Mouse (Mus musculus): ENCODE results near the gene Rcc1.

The Rcc1 gene

DNA sequence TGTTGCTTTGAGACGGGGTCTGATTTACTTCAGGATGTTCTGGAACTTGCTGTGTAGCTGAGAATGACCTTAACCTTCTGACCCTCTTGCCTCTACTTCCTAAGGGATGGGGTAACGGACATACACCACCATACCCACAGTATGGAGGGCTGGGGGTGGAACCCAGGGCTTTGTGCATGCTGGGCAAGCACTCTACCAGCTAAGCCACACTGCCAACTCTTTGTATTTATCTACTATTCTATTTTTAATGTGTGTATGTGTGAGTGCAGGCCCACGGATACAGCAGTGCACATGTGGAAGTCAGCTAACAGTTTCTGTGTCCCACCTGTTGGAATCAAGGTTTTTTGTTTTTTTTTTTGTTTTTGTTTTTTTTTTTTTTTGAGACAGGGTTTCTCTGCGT is 6.1 kb upstream of the Rcc1 start:
- no peak for DNase-seq (ENCODE audit: extremely low read depth, insufficient read length, low spot score)

DNA sequence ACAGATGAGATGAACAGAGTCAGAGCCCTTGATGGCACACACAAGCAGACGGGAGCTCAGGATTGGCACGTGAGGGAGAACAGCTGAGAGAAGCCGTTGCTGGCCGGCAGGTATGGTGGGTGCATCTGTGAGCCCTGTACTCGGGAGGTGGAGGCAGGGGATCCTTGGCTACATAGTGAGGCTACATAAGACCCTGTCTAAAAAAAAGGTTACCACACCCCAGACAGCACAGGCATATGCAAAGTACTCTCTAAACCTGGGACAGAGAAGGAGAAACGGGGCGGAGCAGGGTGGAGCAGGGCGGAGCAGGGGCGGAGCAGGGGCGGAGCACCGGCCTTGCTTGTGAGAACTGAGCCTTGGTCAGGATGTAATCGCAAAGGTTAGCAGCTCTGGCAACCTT is 2.8 kb upstream of the Rcc1 start:
- DNase-seq (ENCODE audit: extremely low read depth, insufficient read length, low spot score): peak; percentile 48

DNA sequence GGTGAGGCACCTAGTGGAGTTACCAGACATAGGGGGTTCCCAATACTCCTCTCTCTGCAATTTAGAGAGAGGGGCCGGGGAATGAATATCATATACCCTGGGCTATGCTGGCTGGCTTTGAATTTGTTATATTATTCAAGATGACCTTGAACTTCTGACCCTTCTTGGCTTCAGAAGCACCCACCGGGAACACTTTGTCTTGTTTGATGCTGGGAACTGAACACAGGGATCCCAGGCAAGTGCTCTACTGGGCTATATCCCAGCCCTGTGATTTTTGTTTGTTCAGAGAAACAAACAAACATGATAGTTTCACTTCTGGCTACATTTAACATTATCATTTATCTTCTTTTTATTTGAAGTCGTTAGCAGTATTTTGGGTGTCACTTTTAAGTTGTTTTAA is 2.0 kb upstream of the Rcc1 start:
- no peak for DNase-seq (ENCODE audit: extremely low read depth, insufficient read length, low spot score)

DNA sequence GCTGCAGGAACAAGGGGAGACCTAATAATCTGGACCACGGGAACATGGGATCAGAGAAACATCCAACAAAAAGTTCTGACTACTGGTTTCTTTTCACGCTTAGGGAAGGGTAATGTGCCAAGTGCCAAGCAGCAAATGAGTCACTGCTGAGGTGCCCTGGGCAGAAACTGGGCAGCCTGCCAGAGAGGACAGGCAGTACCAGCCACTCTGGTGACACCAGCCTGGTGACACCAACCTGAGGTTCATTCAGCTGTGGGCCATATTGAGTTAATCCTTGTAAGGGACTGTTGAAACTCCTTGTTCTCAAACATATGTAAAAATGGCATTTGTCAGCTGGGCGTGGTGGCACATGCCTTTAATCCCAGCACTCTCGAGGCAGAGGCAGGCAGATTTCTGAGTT is 1.2 kb upstream of the Rcc1 start:
- peak; percentile 75 for DNase-seq (ENCODE audit: extremely low read depth, insufficient read length, low spot score)

DNA sequence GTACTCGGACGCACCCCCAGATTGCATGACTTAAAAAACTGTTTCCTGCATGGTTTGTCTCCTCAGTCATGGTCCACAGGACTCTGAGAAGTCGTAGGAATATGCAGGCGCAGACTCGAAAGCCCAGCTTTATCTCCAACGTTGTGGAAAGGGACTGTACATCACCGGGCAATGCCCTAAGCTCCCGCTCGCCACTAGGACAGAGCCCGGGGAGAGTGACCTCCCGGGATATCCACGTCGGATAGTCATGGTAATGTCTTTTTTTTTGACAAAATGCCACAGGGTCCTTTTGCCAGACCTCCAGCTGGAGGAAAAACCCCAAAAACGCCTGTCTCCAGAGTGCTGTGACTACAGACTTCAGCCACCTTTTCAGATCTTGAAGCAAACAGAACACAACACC is 666 bp downstream of the Rcc1 start:
- no peak for DNase-seq (ENCODE audit: extremely low read depth, insufficient read length, low spot score)

DNA sequence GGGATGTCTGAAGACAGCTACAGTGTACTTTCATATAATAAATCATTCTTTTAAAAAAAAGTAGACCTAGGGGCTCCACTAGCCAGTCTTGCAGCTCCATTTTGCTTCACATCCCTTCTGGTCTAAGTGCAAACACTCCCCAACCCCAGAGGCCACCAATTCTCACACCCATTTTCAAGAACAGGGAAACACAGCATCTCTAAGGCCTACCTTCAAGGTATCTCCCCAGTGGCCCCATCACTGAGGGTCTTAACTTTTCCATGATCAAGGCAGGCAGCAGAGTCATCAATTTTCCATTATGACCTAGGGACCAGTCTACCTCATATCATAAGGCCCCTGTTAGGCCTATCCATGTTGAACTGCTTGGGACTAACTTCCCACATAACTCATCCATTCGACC is 2.0 kb downstream of the Rcc1 start:
- no peak for DNase-seq (ENCODE audit: extremely low read depth, insufficient read length, low spot score)

DNA sequence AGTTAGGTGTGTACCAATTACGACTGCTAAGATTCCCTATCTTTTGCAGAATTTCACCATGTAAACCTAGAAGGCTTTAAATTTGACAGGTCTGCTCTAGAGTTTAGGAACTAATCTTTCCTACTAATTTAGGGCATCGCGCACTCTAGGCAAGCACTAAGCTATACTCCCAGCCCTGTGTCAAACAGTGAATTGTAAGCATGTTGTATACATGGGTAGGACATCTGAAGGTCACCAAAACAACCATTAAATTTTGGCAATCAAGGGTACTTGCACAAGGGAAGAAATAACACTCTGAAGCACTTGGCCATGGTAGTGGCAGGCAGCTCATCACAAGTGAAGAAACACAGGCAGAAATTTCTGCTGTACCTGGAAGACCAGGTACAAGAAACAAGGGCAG is 2.6 kb downstream of the Rcc1 start:
- DNase-seq (ENCODE audit: extremely low read depth, insufficient read length, low spot score): no peak

DNA sequence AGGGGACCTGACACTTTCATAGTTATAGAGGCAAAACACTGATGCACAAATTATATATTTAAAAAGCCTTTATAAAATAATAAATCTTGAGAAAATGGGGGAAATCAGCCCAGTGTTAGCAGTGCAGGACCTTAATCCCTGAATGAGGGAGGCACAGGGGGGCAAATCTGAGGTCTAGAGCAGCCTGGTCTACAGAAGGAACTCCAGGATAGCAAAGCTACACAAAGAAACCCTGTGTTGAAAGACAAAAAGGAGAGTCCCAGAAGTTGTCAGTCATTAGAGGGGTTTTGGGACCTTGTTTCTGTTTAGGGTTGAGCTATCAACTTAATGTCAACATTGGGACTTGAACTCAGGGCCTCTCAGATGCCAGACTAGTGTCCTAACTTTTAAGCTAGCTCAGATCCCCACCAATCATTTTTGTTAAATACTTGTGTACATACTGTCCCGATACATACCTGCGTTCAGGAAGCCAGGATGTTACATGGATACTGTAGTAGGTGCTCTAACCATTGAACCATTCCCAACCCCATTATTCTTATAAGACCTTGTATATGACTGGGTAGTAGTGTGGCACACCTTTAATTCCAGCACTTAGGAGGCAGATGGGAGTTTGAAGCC is 3.2 kb downstream of the Rcc1 start:
- DNase-seq (ENCODE audit: extremely low read depth, insufficient read length, low spot score): no peak

DNA sequence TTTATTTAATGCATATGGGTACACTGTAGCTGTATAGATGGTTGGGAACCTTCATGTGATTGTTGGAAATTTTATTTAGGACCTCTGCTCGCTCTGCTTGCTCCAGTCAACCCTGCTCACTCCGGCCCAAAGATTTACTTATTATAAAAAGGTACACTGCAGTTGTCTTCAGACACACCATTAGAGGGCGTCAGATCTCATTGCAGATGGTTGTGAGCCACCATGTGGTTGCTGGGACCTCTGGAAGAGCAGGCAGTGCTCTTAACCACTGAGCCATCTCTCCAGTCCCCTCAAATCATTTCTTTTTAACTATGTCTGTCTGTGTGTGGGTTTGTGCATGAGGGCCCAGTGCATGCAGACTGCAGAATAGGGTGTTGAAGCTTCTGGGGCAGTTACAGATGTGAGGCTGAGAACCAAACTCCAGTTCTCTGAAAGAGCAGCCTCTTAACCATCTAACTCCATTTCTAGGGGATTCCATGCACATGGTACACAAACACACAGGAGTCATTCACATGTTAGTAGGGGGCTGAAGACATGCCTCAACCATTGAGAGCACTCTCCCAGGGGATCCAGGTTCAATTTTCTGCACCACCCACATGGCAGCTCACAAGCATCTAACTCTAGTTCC is 3.8 kb downstream of the Rcc1 start:
- peak; percentile 40 for DNase-seq (ENCODE audit: extremely low read depth, insufficient read length, low spot score)

DNA sequence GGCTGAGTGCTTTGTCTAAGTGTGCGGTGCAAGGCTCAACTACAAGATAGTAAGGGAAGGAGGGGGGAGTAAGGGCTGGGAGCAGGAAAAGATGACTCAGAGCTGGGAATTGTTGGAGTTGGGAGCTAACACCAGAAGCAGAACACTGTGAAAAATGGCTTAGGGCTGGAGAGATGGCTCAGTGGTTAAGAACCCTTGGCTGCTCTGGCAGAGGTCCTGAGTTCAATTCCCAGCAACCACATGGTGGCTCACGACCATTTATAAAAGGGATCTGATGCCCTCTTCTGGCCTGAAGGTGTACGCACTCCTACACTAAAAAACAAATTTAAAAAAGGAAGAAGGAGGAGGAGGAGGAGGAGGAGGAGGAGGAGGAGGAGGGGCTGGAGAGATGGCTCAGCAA is 6.7 kb downstream of the Rcc1 start:
- DNase-seq (ENCODE audit: extremely low read depth, insufficient read length, low spot score): peak; percentile 63

DNA sequence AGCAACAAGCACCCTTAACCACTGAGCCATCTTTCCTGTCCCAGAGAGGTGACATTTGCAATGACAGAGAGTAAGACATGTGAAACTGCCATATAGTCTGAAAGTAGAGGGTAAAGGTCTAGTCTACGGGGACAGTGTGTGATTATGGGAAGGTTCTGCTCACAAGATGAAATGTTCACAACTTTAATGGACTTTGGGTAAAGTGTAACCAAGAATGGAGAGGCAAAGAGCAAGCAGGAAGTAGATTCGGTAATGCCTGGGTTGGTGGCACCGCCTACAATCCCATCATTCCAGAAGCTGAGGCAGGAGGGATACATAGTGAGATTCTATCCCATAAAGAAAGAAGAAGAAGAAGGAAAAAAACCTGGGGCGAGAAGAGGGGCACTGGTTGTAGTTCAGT is 7.1 kb downstream of the Rcc1 start:
- no peak for DNase-seq (ENCODE audit: extremely low read depth, insufficient read length, low spot score)

DNA sequence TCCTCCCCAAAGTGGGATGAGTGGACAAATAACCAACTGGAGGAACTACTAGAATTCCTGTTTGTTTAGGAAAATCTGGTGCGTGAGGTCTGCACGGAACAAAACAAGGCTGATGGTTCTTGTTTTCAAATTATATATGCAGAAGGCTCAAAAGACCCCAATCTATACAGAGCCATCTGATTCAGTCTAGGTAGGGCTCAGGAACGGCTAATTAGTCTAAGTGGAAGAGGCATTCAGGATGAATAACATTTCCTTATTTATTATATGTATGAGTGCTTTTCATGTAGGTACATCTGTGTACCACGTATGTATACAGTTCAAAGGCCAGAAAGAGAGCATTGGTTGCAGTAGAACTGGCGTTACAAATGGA is 7.6 kb downstream of the Rcc1 start:
- DNase-seq (ENCODE audit: extremely low read depth, insufficient read length, low spot score): no peak

DNA sequence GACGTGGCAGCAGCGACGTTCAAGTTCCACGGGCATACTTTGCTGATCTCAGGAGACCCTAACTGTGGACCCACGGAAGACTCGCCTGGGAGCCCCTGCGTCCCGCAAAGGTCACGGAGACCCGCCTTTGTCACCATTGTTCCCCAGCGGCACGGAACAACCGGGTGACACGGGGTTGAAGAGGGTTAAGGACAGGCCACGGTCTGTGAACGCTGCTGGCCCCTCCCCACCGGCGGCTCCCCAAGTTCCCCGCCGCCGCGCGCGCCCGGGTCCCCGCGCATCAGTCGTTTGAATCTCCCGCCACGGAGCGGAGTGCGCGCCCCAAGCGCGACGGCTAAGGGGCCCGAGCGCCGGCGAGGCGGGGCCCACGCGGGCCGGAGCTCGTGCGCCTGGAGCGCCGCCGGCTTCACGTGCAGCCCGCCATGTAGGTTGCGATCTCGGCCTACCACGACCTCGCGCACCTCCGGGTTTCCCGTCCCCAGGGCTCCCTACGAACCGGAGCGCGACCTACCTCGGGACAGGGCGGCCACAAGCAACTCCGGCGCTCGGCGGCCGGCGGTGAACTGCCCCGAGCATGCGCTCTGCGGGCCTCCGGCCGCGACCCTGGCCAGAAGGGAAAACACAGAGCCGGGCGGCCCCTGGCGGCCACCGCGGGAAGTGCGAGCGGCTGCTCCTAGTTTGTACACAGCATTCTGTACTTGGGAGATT is 8.1 kb downstream of the Rcc1 start:
- peak; percentile 93 for DNase-seq (ENCODE audit: extremely low read depth, insufficient read length, low spot score)

DNA sequence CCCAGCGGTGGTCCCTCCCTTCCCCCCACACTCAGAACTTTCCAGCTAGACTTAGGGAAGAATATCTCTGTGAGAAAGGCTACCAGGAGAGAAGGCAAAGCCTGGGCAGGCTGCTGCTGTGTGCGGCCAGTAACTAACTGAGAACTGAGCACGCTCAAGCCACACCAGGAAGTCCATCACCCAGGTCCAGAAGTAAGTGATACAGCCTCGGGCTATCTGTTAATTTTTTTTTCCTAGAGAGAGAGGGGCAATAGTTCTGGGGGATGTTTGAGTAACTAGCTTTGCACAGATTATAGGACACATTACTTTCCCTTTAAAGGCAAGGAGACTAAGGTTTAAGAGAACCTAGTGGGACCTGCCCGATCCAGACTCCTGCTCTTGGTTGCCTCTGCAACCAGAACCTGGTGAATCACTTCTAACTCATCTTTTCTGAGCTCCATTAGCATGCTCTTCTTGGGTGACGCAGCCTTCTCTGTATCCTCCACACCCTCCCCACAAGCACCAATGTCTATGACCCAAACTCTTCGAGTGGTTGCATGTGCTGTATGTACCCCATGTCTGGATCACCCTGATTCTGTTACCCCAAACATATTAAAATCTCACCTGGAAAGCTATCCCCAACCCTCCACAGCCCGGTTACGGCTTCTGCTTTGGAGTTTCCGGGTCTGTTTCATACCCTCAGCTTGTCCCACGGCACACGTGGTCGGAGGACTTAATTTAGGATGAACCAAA is 8.8 kb downstream of the Rcc1 start:
- DNase-seq (ENCODE audit: extremely low read depth, insufficient read length, low spot score): no peak

DNA sequence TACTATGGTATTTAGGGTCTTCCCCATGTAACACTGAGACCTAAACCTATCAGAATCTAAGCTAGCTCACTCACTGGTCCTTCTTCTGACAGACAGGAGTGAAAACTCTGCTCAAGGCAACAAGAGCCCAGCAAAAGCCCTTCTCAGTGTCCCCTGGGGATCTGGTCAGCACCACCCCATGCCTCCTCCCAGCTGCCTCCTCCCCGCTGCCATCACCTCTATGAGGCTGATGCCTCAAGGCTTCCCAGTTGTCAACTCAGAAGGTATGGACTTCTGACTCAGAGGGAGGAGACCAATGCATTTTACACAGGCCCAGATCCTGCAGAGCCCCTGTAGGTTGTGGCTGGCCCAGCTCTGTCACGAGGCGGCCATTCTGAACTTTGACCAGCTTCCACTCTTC is 12.0 kb downstream of the Rcc1 start:
- peak; percentile 78 for DNase-seq (ENCODE audit: extremely low read depth, insufficient read length, low spot score)

DNA sequence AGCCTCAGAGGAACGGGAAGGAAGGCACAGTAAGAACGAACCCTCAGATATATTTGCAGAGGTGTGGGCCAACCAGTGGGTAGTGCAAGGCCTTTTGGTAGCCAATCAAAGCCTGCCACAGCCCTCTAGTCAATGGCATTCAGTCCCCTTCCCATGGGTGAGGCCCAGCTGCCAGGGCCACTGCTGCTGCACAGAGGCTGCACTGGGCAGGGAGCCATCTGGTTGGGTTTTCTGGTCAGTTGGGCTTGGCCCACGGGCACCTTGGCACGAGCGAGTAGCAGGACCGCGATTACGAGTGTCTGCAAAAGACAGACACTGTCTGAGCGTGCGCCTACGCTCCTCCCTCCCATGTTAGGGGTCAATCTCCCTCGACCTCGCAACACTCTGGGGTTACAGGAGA is 14.5 kb downstream of the Rcc1 start:
- DNase-seq (ENCODE audit: extremely low read depth, insufficient read length, low spot score): peak; percentile 72

DNA sequence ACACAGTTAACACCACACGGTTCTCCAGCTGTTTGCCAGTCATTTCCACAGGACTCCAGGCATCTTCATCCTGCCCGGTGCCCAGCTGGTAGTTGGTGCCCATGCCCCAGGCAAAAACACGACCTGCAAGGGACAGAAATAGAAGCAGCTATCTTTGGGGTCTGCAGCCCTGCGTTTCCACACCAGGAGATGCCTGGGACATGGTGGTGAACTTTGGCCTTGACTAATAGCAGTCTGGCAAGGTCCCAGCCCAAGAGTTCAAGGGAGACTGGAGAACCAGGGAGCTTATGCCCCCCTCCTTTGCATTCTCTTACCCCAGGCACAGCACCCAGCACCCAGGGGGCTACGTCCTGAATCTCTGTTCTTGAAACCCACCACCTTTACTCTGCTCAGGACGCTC is 20.5 kb downstream of the Rcc1 start:
- no peak for DNase-seq (ENCODE audit: extremely low read depth, insufficient read length, low spot score)

DNA sequence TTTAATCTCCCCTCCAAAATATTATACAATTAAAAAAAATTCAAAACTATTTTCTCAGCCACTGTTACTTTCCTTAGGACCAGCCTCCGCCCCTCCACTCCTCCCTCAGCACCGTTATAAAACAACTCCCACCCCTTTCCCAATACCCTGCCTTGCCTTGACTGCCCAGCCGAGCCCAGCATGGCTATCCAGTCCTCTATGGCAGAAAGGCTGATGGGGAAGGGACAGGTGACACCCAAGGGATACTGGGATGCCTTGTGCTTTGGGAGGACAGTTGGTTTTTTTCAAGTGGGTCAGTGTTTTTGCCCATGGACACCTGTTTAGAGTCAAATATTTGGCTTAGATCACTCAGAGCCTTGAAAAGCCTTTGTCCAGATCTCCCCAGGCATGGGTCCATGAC is 21.4 kb downstream of the Rcc1 start:
- no peak for DNase-seq (ENCODE audit: extremely low read depth, insufficient read length, low spot score)

DNA sequence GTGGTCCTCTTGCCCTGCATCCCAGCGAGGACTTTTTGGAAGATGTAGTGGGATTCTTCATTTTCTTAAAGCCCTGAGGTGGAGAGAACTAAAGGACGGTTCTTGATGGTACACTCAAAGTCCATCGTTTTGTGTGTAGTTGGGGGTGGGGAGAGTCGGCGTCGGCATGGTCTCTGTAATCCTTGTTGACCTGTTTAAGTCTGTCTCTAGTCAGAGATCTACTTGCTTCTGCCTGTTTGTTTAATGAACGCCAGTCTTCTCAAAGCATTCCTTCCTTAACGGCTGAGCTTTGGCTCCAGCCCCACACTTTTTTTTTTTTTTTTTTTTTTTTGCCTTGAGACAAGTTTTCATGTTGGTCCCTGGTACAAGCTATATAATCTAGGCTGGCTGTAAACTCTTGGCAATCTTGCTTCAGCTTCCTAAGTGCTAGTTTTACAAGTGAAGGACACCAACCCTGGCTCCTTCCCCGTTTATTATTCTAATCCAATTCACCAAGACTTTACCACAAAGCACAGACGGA is 23.5 kb downstream of the Rcc1 start:
- DNase-seq (ENCODE audit: extremely low read depth, insufficient read length, low spot score): no peak

DNA sequence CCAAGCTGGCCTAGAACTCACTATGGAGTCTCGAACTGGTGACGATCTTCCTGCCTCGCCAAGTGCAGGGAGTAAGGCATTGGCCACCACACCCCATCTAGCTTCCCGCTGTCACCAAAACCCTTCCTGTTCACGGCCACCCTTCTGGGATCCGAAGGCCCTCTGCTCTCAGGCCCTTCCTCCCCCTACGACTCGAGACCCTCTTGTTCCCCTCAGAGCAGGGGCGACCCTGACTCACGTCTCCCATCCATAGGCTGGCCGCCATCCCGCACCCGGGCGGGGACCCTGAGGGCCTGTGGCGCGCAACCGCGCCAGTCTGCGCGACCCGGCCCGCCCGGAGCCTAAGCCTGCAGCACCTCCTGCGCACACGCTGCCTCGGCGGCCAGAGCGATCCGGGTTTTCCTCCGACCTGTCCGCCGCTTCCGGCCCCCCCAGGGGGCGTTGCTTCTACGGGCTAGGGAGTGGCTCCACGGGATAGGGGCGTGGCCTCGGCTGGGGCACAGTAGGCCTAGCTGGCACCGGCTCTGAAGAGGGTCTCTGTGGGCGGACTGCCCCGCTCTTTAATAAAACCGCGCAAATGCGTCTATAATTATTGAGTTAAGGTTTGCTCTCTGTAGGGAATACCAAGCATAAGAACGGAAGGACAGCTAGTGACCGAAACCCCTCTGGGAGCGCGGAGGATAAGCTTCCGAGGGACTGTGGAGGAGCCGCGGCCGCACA is 24.1 kb downstream of the Rcc1 start, which contains the start of gene Trnau1ap:
Trnau1ap (minus strand) TSS at position 424 of the 720 bp plus-strand sequence.
- DNase-seq (ENCODE audit: extremely low read depth, insufficient read length, low spot score): peak; percentile 90

Measured in 3134 (cell line).